Mouse (Mus musculus) midbrain, embryonic 12.5 days (tissue): ENCODE measurements around the gene Olfr56. TPM values are rescaled to one million over a fixed set of nuclear protein-coding genes. Genes with fewer than 3 reads are reported as not detected.

Experiments
- ATAC-seq: fragments of 200-750 bp; cut with Nextera tagmentation; 2 replicates; pipeline ENCODE4 v1.8.0; 2017; ENCODE audit warnings: low read depth, moderate TSS enrichment, moderate library complexity; ENCODE audit not compliant: low FRiP score
- H3K27ac ChIP-seq: fragments of 300-500 bp; sonication (generic); replicated peaks from 2 replicates; pipeline ENCODE4 v1.5.1; 2016; ENCODE audit warnings: mild to moderate bottlenecking
- H3K27me3 ChIP-seq: fragments of 300-500 bp; sonication (generic); 2 replicates; pipeline ENCODE4 v1.6.1; 2016; ENCODE audit warnings: mild to moderate bottlenecking
- H3K36me3 ChIP-seq: fragments of 300-500 bp; sonication (generic); 2 replicates; pipeline ENCODE4 v1.6.1; 2016
- H3K4me1 ChIP-seq: fragments of 300-500 bp; sonication (generic); 2 replicates; pipeline ENCODE4 v1.6.1; 2016
- H3K4me2 ChIP-seq: fragments of 300-500 bp; sonication (generic); replicated peaks from 2 replicates; pipeline ENCODE4 v1.6.1; 2016; ENCODE audit warnings: mild to moderate bottlenecking, moderate library complexity
- H3K4me3 ChIP-seq: fragments of 300-500 bp; sonication (generic); 2 replicates; pipeline ENCODE4 v1.5.1; 2016; ENCODE audit warnings: mild to moderate bottlenecking
- H3K9ac ChIP-seq: fragments of 300-500 bp; sonication (generic); replicated peaks from 2 replicates; pipeline ENCODE4 v1.6.1; 2016; ENCODE audit warnings: mild to moderate bottlenecking, moderate library complexity
- H3K9me3 ChIP-seq: fragments of 300-500 bp; sonication (generic); 2 replicates; pipeline ENCODE4 v1.6.1; 2016; ENCODE audit warnings: mild to moderate bottlenecking
- WGBS: fragments of 180-500 bp; shearing (Covaris S2); methylation state at CpG from one replicate; pipeline ENCODE4 v1.1.7; 2016; 5-methylcytosine and 5-hydroxymethylcytosine counted together
- polyA plus RNA-seq: library from polyadenylated mRNA; unstranded; fragments of >200 nt; fragmentation: Nextera tagmentation; extraction: Ambion mirVana; gene quantifications from 2 replicates; pipeline ENCODE4 v1.2.1, GENCODE M21; 2016

Olfr56 gene
- polyA plus RNA-seq, 1 experiment from 2014 or later = not detected

GRCm38 (mm10) chr11:49101500-49101899, 122.8 kb downstream of the Olfr56 start:
- Histone ChIP-seq H3K27me3 (no peaks in the 10 kb centered on the region), H3K36me3 (no peaks in the 10 kb centered on the region), H3K9me3 (no peaks in the 10 kb centered on the region), H3K4me2 (no peak overlapping the region), H3K4me1 (0 out of 2 replicates have a peak, but pooled peaks cover 2% of the 10 kb centered on the region), H3K9ac (no peak overlapping the region), H3K27ac (no peak overlapping the region), H3K4me3 (no peak overlapping the region)
- ATAC-seq = no peak
- WGBS = 55% methylated on average over 5 of the region's 5 CpGs

GRCm38 (mm10) chr11:49103047-49103693, 124.5 kb downstream of the Olfr56 start:
- no peaks in the 10 kb centered on the region for H3K9me3 ChIP-seq
- ATAC-seq = peak; percentile 75

GRCm38 (mm10) chr11:49105752-49106151, 127.1 kb downstream of the Olfr56 start:
- no peaks in the 10 kb centered on the region for H3K36me3 ChIP-seq
- 63% methylated on average over 1 of the region's 1 CpGs for WGBS
- no peaks in the 10 kb centered on the region for H3K9me3 ChIP-seq
- H3K27me3 ChIP-seq = no peaks in the 10 kb centered on the region
- no peak overlapping the region for H3K4me2 ChIP-seq
- ATAC-seq = no peak
- no peak overlapping the region for H3K9ac ChIP-seq
- 0 out of 2 replicates have a peak, but pooled peaks cover 2% of the 10 kb centered on the region for H3K4me1 ChIP-seq
- H3K27ac ChIP-seq = no peak overlapping the region
- H3K4me3 ChIP-seq = no peak overlapping the region

More at GRCm38 (mm10) chr11:49103047-49103693, 124.5 kb downstream of the Olfr56 start:
- Histone ChIP-seq H3K4me2 (no peak overlapping the region), H3K9ac (no peak overlapping the region), H3K36me3 (no peaks in the 10 kb centered on the region), H3K27me3 (no peaks in the 10 kb centered on the region), H3K4me1 (0 out of 2 replicates have a peak, but pooled peaks cover 2% of the 10 kb centered on the region), H3K27ac (no peak overlapping the region), H3K4me3 (no peak overlapping the region)
- 16% methylated on average over 8 of the region's 8 CpGs for WGBS

- H3K4me3 ChIP-seq = no peak overlapping the region
- no peak overlapping the region for H3K4me2 ChIP-seq
- no peak overlapping the region for H3K9ac ChIP-seq
- no peak for ATAC-seq
- H3K36me3 ChIP-seq = no peaks in the 10 kb centered on the region
- no peaks in the 10 kb centered on the region for H3K9me3 ChIP-seq
- 0 out of 2 replicates have a peak, but pooled peaks cover 2% of the 10 kb centered on the region for H3K4me1 ChIP-seq
- 57% methylated on average over 10 of the region's 10 CpGs for WGBS
- no peak overlapping the region for H3K27ac ChIP-seq
- H3K27me3 ChIP-seq = no peaks in the 10 kb centered on the region
Observed at GRCm38 (mm10) chr11:49107650-49108537, 129.2 kb downstream of the Olfr56 start.

GRCm38 (mm10) chr11:49108833-49109232, 130.1 kb downstream of the Olfr56 start:
- H3K4me3 ChIP-seq = no peak overlapping the region
- H3K9ac ChIP-seq = no peak overlapping the region
- no peaks in the 10 kb centered on the region for H3K27me3 ChIP-seq
- ATAC-seq = no peak
- no peaks in the 10 kb centered on the region for H3K4me1 ChIP-seq
- no peaks in the 10 kb centered on the region for H3K36me3 ChIP-seq
- no peaks in the 10 kb centered on the region for H3K9me3 ChIP-seq
- no peak overlapping the region for H3K27ac ChIP-seq
- H3K4me2 ChIP-seq = no peak overlapping the region
- WGBS = 36% methylated on average over 1 of the region's 1 CpGs

GRCm38 (mm10) chr11:49111000-49111399, 132.3 kb downstream of the Olfr56 start:
- Histone ChIP-seq H3K4me1 (no peaks in the 10 kb centered on the region), H3K9ac (no peak overlapping the region), H3K36me3 (no peaks in the 10 kb centered on the region), H3K27me3 (no peaks in the 10 kb centered on the region), H3K4me3 (no peak overlapping the region), H3K9me3 (no peaks in the 10 kb centered on the region), H3K4me2 (no peak overlapping the region), H3K27ac (no peak overlapping the region)
- no peak for ATAC-seq
- WGBS = 77% methylated on average over 1 of the region's 1 CpGs

- H3K9me3 ChIP-seq = no peaks in the 10 kb centered on the region
- no peak overlapping the region for H3K9ac ChIP-seq
- no peaks in the 10 kb centered on the region for H3K27me3 ChIP-seq
- no peaks in the 10 kb centered on the region for H3K4me1 ChIP-seq
- H3K36me3 ChIP-seq = no peaks in the 10 kb centered on the region
- H3K4me2 ChIP-seq = no peak overlapping the region
- ATAC-seq = no peak
- no peak overlapping the region for H3K4me3 ChIP-seq
- H3K27ac ChIP-seq = no peak overlapping the region
- WGBS = 91% methylated on average over 6 of the region's 6 CpGs
Observed at GRCm38 (mm10) chr11:49112624-49113219, 134.0 kb downstream of the Olfr56 start.

GRCm38 (mm10) chr11:49114158-49114557, 135.5 kb downstream of the Olfr56 start:
- Histone ChIP-seq H3K27ac (no peak overlapping the region), H3K27me3 (no peaks in the 10 kb centered on the region), H3K4me2 (no peak overlapping the region), H3K9ac (no peak overlapping the region), H3K4me3 (no peak overlapping the region), H3K4me1 (no peaks in the 10 kb centered on the region), H3K9me3 (no peaks in the 10 kb centered on the region), H3K36me3 (no peaks in the 10 kb centered on the region)
- ATAC-seq = no peak
- 83% methylated on average over 2 of the region's 2 CpGs for WGBS

- Histone ChIP-seq H3K4me2 (no peak within 1 kb of the TSS), H3K36me3 (no peaks in the 10 kb centered on the region), H3K9ac (no peak within 1 kb of the TSS), H3K27me3 (no peaks in the 10 kb centered on the region), H3K4me3 (no peak within 1 kb of the TSS), H3K4me1 (no peaks in the 10 kb centered on the region), H3K27ac (no peak within 1 kb of the TSS), H3K9me3 (no peaks in the 10 kb centered on the region)
- no peak for ATAC-seq
Observed at GRCm38 (mm10) chr11:49114774-49115173, 136.1 kb downstream of the Olfr56 start, which contains the start of gene Olfr1396. Olfr1396 (minus strand) TSS chr11:49114874.

GRCm38 (mm10) chr11:49119635-49120034, 140.9 kb downstream of the Olfr56 start:
- H3K4me3 ChIP-seq = no peak overlapping the region
- H3K4me1 ChIP-seq = no peaks in the 10 kb centered on the region
- 88% methylated on average over 3 of the region's 3 CpGs for WGBS
- no peak overlapping the region for H3K4me2 ChIP-seq
- no peak overlapping the region for H3K27ac ChIP-seq
- no peaks in the 10 kb centered on the region for H3K9me3 ChIP-seq
- no peak overlapping the region for H3K9ac ChIP-seq
- no peaks in the 10 kb centered on the region for H3K36me3 ChIP-seq
- no peaks in the 10 kb centered on the region for H3K27me3 ChIP-seq
- no peak for ATAC-seq

- Histone ChIP-seq H3K9me3 (no peaks in the 10 kb centered on the region), H3K9ac (no peak overlapping the region)
Observed at GRCm38 (mm10) chr11:49124169-49124568, 145.5 kb downstream of the Olfr56 start.

GRCm38 (mm10) chr11:49141974-49142373, 163.3 kb downstream of the Olfr56 start, which contains the start of gene Olfr1395:
Olfr1395 (plus strand) TSS chr11:49142274.
- H3K27me3 ChIP-seq = no peaks in the 10 kb centered on the region
- H3K36me3 ChIP-seq = no peaks in the 10 kb centered on the region
- no peaks in the 10 kb centered on the region for H3K9me3 ChIP-seq
- no peak within 1 kb of the TSS for H3K4me3 ChIP-seq
- WGBS = 88% methylated on average over 6 of the region's 6 CpGs
- no peak within 1 kb of the TSS for H3K9ac ChIP-seq
- ATAC-seq = no peak
- H3K27ac ChIP-seq = no peak within 1 kb of the TSS
- H3K4me1 ChIP-seq = no peaks in the 10 kb centered on the region
- no peak within 1 kb of the TSS for H3K4me2 ChIP-seq

More at GRCm38 (mm10) chr11:49124169-49124568, 145.5 kb downstream of the Olfr56 start:
- Histone ChIP-seq H3K4me2 (no peak overlapping the region), H3K4me1 (no peaks in the 10 kb centered on the region), H3K27ac (no peak overlapping the region), H3K4me3 (no peak overlapping the region), H3K36me3 (no peaks in the 10 kb centered on the region), H3K27me3 (no peaks in the 10 kb centered on the region)
- no peak for ATAC-seq
- 86% methylated on average over 2 of the region's 2 CpGs for WGBS
